Mouse (Mus musculus) stomach, embryonic 16.5 days (tissue): ENCODE results near the gene H2afj. TPM values are rescaled to one million over a fixed set of nuclear protein-coding genes. Genes with fewer than 3 reads are reported as not detected.
"Not testable (repeated sequence)": the region's sequence is repeated elsewhere in the genome, so short reads cannot be mapped to it uniquely, and the experiment has no call there.

Experiments
- ATAC-seq: fragments of 200-750 bp; cut with Nextera tagmentation; 2 replicates; pipeline ENCODE4 v1.8.0; 2017; ENCODE audit warnings: moderate number of reproducible peaks, moderate TSS enrichment; ENCODE audit not compliant: insufficient read depth, low FRiP score
- H3K27ac ChIP-seq: fragments of 300-500 bp; sonication (generic); 2 replicates; pipeline ENCODE4 v1.5.1; 2014; ENCODE audit warnings: low read length
- H3K27me3 ChIP-seq: fragments of 300-500 bp; sonication (generic); 2 replicates; pipeline ENCODE4 v1.6.1; 2014; ENCODE audit warnings: low read length, control low read depth, mixed read lengths; ENCODE audit not compliant: control insufficient read depth, insufficient read depth
- H3K36me3 ChIP-seq: fragments of 300-500 bp; sonication (generic); 2 replicates; pipeline ENCODE4 v1.6.1; 2014; ENCODE audit warnings: low read length; ENCODE audit not compliant: control insufficient read depth, insufficient read depth
- H3K4me1 ChIP-seq: fragments of 300-500 bp; sonication (generic); 2 replicates; pipeline ENCODE4 v1.6.1; 2014; ENCODE audit warnings: low read length, control low read depth, mixed read lengths; ENCODE audit not compliant: control insufficient read depth, insufficient read depth
- H3K4me2 ChIP-seq: fragments of 300-500 bp; sonication (generic); 2 replicates; pipeline ENCODE4 v1.6.1; 2014; ENCODE audit warnings: low read depth, low read length, mixed read lengths
- H3K4me3 ChIP-seq: fragments of 300-500 bp; sonication (generic); replicated peaks from 2 replicates; pipeline ENCODE4 v1.5.1; 2014; ENCODE audit warnings: mild to moderate bottlenecking, low read length
- H3K9ac ChIP-seq: fragments of 300-500 bp; sonication (generic); 2 replicates; pipeline ENCODE4 v1.6.1; 2014; ENCODE audit warnings: low read length
- H3K9me3 ChIP-seq: fragments of 300-500 bp; sonication (generic); replicated peaks from 2 replicates; pipeline ENCODE4 v1.6.1; 2016; ENCODE audit warnings: low read length, control low read depth; ENCODE audit not compliant: control insufficient read depth
- WGBS: fragments of 180-500 bp; shearing (Covaris S2); extraction: QIAGEN DNeasy Blood & Tissue Kit; methylation state at CpG from one replicate; pipeline ENCODE4 v1.1.7; 2014; 5-methylcytosine and 5-hydroxymethylcytosine counted together
- polyA plus RNA-seq: library from polyadenylated mRNA; unstranded; fragments of >200 nt; fragmentation: Nextera tagmentation; extraction: Ambion mirVana; gene quantifications from 2 replicates; pipeline ENCODE4 v1.2.1, GENCODE M21; 2015

H2afj gene
- polyA plus RNA-seq, 1 experiment from 2014 or later = 196 TPM

DNA sequence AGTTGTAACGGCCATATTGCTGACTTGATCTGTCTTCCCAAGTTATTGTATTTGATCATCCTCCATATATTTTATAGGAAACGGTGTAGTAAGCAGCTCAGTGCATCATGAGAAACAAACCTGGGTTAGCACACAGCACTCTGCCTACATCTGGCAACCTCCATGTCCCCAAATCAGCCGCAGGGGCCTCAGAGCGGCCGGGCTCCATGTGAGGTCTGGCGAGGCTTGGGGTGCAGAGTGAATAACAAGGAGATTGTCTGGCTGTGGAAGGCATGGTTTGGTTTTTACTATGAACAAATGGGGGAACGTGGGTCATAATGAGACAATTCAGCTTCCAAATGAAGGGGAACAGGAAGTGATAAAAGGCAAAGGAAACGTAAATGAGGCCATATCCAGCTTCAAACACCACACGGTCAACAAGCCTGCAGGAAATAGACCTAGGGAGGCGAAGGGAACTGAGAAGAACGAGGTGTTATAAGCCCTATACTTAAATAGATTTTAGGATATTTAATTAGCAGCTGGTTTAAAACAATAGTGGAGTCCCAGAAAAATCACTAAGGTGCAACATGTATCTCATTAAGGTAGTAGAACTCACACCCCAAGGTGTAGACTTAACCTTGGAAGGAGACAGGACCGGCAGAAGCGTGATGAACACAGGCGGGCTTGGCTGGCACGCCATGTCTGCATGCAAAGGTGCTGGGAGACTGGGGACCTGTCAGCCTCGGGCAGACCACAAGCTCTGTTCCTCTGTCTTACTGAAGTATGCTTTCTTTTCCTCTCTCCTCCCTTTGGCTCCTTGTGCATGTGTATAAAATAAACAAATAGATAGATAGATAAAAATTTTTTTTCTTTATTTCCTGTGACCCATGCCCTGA lies 14.9 kb upstream of the H2afj start:
- H3K36me3 ChIP-seq = no peaks in the 10 kb centered on the region
- H3K9me3 ChIP-seq = no peaks in the 10 kb centered on the region
- no peak for ATAC-seq
- peaks cover 9% of the 10 kb centered on the region; the same call in 1 of the 2 replicates for H3K4me1 ChIP-seq
- peak overlapping the region; percentile 44 for H3K4me3 ChIP-seq
- no peak overlapping the region for H3K27ac ChIP-seq
- peak overlapping the region; percentile 44; the same call in 1 of the 2 replicates for H3K9ac ChIP-seq
- peak overlapping the region; percentile 81 for H3K4me2 ChIP-seq
- H3K27me3 ChIP-seq = no peaks in the 10 kb centered on the region
- WGBS = 35% methylated on average over 16 of the region's 16 CpGs

DNA sequence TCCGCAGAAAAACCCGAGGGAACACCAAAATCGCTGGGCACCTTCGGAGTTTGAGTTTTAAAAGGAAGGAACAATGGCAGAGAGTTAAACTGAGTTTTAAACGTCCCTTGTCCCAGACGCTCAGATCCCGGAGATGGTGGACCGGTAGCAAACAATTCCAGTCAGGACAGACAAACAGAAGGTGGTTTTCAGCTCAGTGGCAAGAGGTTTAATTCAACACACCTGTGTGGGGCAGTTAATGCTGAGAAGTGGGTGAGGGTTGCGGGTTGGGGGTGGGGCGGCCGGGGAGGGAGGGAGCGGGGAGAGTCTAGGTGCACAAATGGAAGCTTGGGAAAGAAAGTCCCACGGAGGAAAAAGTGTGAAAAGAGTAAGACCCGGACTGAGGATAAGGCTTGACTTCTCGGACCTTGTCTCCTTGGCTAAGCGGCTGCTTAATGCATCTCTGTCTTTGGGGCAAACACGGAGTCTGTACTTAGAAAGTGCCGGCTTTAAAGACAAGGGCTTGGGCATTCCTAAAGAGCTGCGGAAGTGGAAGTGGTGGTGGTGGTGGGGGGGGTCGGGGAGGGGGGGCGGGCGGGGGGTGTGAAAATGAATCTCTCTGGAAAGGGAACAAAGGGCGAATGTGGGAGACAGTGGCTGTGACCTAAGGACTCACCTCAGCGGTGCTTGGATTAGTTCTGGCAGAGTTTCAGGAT lies 14.1 kb upstream of the H2afj start:
- Histone ChIP-seq H3K9me3 (no peaks in the 10 kb centered on the region), H3K36me3 (no peaks in the 10 kb centered on the region), H3K4me2 (peak overlapping the region; percentile 81), H3K27ac (no peak overlapping the region), H3K9ac (peak overlapping the region; percentile 59), H3K27me3 (no peaks in the 10 kb centered on the region), H3K4me3 (peak overlapping the region; percentile 44), H3K4me1 (peaks cover 9% of the 10 kb centered on the region; the same call in 1 of the 2 replicates)
- ATAC-seq = peak; percentile 30; the same call in 1 of the 2 replicates
- WGBS = under 1% methylated on average over 22 of the region's 24 CpGs

DNA sequence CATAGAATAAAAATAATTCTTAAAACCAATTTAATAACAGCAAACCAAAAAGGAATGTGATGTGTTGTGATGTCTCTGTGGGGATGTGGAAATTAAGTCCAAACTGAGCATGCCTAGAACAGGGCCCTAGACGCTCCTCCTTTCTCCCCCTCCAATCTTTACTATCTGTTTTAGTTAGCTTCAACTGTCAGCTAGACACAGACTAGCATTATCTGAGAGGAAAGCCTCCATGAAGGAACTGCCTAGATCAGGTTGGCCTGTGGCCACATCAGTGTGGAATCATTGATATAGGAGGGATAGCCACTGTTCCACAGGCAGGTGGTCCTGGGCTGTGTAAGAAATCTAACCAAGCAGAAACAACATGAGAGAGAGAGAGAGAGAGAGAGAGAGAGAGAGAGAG lies 12.9 kb upstream of the H2afj start:
- Histone ChIP-seq H3K27ac (no peak overlapping the region), H3K9ac (no peak overlapping the region), H3K4me3 (no peak overlapping the region), H3K36me3 (no peaks in the 10 kb centered on the region), H3K27me3 (no peaks in the 10 kb centered on the region), H3K4me2 (no peak overlapping the region), H3K9me3 (no peaks in the 10 kb centered on the region), H3K4me1 (peaks cover 9% of the 10 kb centered on the region; the same call in 1 of the 2 replicates)
- WGBS = 71% methylated on average over 1 of the region's 1 CpGs
- ATAC-seq = no peak

DNA sequence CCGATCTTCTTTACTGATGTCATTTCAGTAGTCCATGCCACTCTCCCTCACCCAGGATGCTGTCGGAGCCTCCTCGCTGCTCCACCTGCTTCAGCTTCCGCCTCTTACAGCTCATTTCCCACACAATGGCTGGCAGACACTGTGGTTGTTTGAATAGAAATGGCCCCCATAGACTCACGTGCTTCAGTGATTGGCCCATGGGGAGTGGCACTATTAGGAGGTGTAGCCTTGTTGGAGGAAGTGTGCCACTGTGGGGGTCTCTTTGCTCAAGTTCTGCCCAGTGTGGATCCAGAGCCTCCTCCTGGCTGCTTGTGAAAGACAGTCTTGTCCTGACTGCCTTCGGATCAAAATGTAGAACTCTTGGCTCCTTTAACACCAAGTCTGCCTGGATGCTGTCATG lies 12.2 kb upstream of the H2afj start:
- Histone ChIP-seq H3K4me2 (no peak overlapping the region), H3K27me3 (no peaks in the 10 kb centered on the region), H3K36me3 (no peaks in the 10 kb centered on the region), H3K4me1 (peaks cover 9% of the 10 kb centered on the region; the same call in 1 of the 2 replicates), H3K9ac (no peak overlapping the region), H3K9me3 (no peaks in the 10 kb centered on the region), H3K4me3 (no peak overlapping the region), H3K27ac (no peak overlapping the region)
- WGBS = 56% methylated on average over 6 of the region's 6 CpGs
- no peak for ATAC-seq

- H3K4me1 ChIP-seq = peaks cover 13% of the 10 kb centered on the region
- not testable (repeated sequence) for H3K9ac ChIP-seq, H3K36me3 ChIP-seq, H3K4me2 ChIP-seq, H3K9me3 ChIP-seq, H3K27me3 ChIP-seq, H3K27ac ChIP-seq, H3K4me3 ChIP-seq
- ATAC-seq = peak; percentile 52; the same call in 1 of the 2 replicates
- 78% methylated on average over 3 of the region's 3 CpGs for WGBS
These were observed 10.0 kb upstream of the H2afj start for GRCm38 (mm10) chr6:136797874-136798693.

GRCm38 (mm10) chr6:136800710-136801109 lies 7.3 kb upstream of the H2afj start:
- H3K9me3 ChIP-seq = no peaks in the 10 kb centered on the region
- no peaks in the 10 kb centered on the region for H3K36me3 ChIP-seq
- no peak overlapping the region for H3K9ac ChIP-seq
- no peak for ATAC-seq
- H3K4me2 ChIP-seq = no peak overlapping the region
- H3K4me1 ChIP-seq = peaks cover 15% of the 10 kb centered on the region
- H3K4me3 ChIP-seq = no peak overlapping the region
- no peak overlapping the region for H3K27ac ChIP-seq
- 86% methylated on average over 8 of the region's 8 CpGs for WGBS
- no peaks in the 10 kb centered on the region for H3K27me3 ChIP-seq

GRCm38 (mm10) chr6:136801274-136801673 lies 6.8 kb upstream of the H2afj start:
- H3K4me2 ChIP-seq = no peak overlapping the region
- H3K9me3 ChIP-seq = no peaks in the 10 kb centered on the region
- H3K36me3 ChIP-seq = no peaks in the 10 kb centered on the region
- no peak overlapping the region for H3K4me3 ChIP-seq
- no peak for ATAC-seq
- peaks cover 15% of the 10 kb centered on the region for H3K4me1 ChIP-seq
- no peak overlapping the region for H3K27ac ChIP-seq
- H3K27me3 ChIP-seq = no peaks in the 10 kb centered on the region
- WGBS = 70% methylated on average over 6 of the region's 6 CpGs
- no peak overlapping the region for H3K9ac ChIP-seq

DNA sequence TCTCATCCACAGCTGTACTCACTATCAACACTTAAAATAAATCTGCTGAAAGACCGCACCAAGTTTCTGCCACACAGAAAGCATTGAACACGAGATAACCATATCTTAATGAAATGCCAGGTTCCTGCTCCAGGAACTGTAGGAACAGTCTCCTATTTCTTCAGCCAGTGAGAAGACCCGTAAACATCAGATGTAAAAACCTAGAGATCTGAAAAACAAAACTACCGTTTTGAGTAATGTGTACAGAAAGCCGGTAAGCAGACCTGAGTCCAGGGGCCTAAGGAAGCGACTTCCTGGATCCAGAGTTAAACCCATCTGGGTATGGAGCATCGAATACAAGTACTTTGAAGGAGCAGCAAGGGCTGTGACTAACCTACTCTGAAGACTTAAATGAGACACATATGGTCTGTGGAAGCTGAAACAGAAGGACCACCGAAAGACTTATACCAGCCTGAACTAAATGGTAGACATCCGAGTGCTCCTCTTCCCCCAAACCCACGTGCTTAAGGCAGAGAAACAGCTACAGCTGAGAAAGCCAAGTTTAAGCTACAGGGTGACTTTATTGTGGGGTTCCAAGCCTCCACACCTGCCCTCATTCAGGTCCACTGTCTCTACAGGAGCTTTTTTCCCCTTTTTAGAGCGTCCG lies 4.8 kb upstream of the H2afj start:
- Histone ChIP-seq H3K4me1 (peaks cover 21% of the 10 kb centered on the region), H3K9ac (peak overlapping the region; percentile 95), H3K27ac (peak overlapping the region; percentile 100), H3K36me3 (no peaks in the 10 kb centered on the region), H3K27me3 (no peaks in the 10 kb centered on the region), H3K4me3 (peak overlapping the region; percentile 76), H3K9me3 (no peaks in the 10 kb centered on the region), H3K4me2 (peak overlapping the region; percentile 74)
- ATAC-seq = no peak
- WGBS = 12% methylated on average over 12 of the region's 12 CpGs
